Comparison of ENCODE assay signal across 22 mouse cellular contexts in the genomic region with DNA sequence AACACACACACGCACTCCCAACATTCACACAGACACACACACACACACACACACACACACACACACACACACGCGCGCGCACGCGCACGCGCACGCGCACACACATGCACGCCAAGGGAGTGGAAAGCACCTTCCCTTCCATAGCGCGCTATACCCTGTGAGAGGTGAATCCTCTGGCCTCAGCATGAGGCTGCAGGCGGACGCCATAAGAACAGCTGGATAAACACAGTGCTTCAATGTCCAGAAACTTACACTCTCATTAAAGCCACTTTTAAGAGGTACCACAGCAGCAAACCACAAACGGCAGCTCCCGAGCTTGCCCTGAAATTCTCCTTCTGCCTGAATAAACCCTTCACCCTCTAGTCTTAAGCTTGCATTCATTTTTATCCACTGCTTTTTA. TPM values are rescaled to one million over a fixed set of nuclear protein-coding genes. Genes with fewer than 3 reads are reported as not detected.
A peak's percentile ranks its signal among the peaks of the same experiment; 100 is the strongest.
DNase-seq lines count a peak whose midpoint lies in the region; ATAC-seq and TF ChIP-seq lines count a peak whose summit lies in the region.
"Had no signal": no experiment of that assay in that cellular context is flagged by ENCODE, and none has a peak within 500 bp of the region (broad histone marks: within the 10 kb centered on the region; RNA-seq: fewer than 3 reads in every experiment).

No protein-coding gene starts in this region.

- 79% methylated on average over 18 of the region's 18 CpGs for WGBS in intestine, embryonic 15.5 days
- 85% methylated on average over 17 of the region's 18 CpGs for WGBS in intestine, embryonic 16.5 days
- WGBS in embryonic facial prominence, embryonic 13.5 days: 84% methylated on average over 17 of the region's 18 CpGs

- H3K9ac ChIP-seq in intestine, embryonic 15.5 days: no peak overlapping the region
- H3K9ac ChIP-seq in intestine, embryonic 16.5 days (ENCODE audit: low read depth, low read length): no peak overlapping the region
- H3K9ac ChIP-seq in embryonic facial prominence, embryonic 13.5 days: no peak overlapping the region
- H3K9ac ChIP-seq: forebrain, postnatal 0 days; liver, embryonic 13.5 days; lung, embryonic 14.5 days; midbrain, embryonic 13.5 days had no signal

- peaks cover 5% of the 10 kb centered on the region for H3K79me3 ChIP-seq in C2C12 (ENCODE audit: low read depth)

- TF ChIP-seq POLR2A in myocyte (IDR thresholded peaks at IDR 0.05; ENCODE audit: insufficient read length, low read depth): no peak

- H3K9me3 ChIP-seq in intestine, embryonic 15.5 days: no peaks in the 10 kb centered on the region
- no peaks in the 10 kb centered on the region for H3K9me3 ChIP-seq in intestine, embryonic 16.5 days (ENCODE audit: control insufficient read depth, low read length)
- H3K9me3 ChIP-seq in embryonic facial prominence, embryonic 13.5 days: no peaks in the 10 kb centered on the region
- H3K9me3 ChIP-seq: liver, embryonic 13.5 days; midbrain, embryonic 13.5 days had no signal

- H3K4me2 ChIP-seq in intestine, embryonic 15.5 days (replicated peaks): no peak overlapping the region
- no peak overlapping the region for H3K4me2 ChIP-seq in intestine, embryonic 16.5 days (ENCODE audit: low read depth, low read length)
- no peak overlapping the region for H3K4me2 ChIP-seq in embryonic facial prominence, embryonic 13.5 days
- H3K4me2 ChIP-seq in myocyte (ENCODE audit: low read depth): peak overlapping the region; percentile 15
- H3K4me2 ChIP-seq: liver, embryonic 13.5 days; lung, embryonic 14.5 days; midbrain, embryonic 13.5 days had no signal

- DNase-seq in gastrocnemius, postnatal 10 days: no peak
- DNase-seq: adrenal gland, postnatal 14 days; cerebellum, adult 2 months; cerebellum, postnatal 36 days; embryo, embryonic 11 days; forebrain, postnatal 0 days; kidney, adult 2 months; left cerebral cortex, postnatal 4 days; liver, embryonic 13.5 days; lung, embryonic 14.5 days; thymus, postnatal 14 days had no signal

- no peak for ATAC-seq in intestine, embryonic 15.5 days
- no peak for ATAC-seq in intestine, embryonic 16.5 days
- ATAC-seq in embryonic facial prominence, embryonic 13.5 days (ENCODE audit: insufficient number of reproducible peaks, insufficient read depth, low FRiP score, low TSS enrichment, low read depth): no peak
- no peak for ATAC-seq in activated CD4-positive, CD25-positive, alpha-beta regulatory T cell, adult 4 months
- ATAC-seq: forebrain, postnatal 0 days; hindbrain, postnatal 0 days; midbrain, embryonic 13.5 days had no signal

- peaks cover 10% of the 10 kb centered on the region; the same call in 1 of the 2 replicates for H3K4me1 ChIP-seq in intestine, embryonic 15.5 days (replicated peaks)
- peaks cover 4% of the 10 kb centered on the region; the same call in 1 of the 2 replicates for H3K4me1 ChIP-seq in intestine, embryonic 16.5 days (ENCODE audit: control insufficient read depth, insufficient read depth, low read length)
- H3K4me1 ChIP-seq in embryonic facial prominence, embryonic 13.5 days: peaks cover 17% of the 10 kb centered on the region
- H3K4me1 ChIP-seq: megakaryocyte, embryonic 14.5 days; midbrain, embryonic 13.5 days had no signal

- TF ChIP-seq CTCF in C2C12 (IDR thresholded peaks at IDR 0.05; ENCODE audit: control insufficient read depth, insufficient read depth, insufficient read length): no peak

- H3K36me3 ChIP-seq in intestine, embryonic 15.5 days: no peaks in the 10 kb centered on the region
- H3K36me3 ChIP-seq in intestine, embryonic 16.5 days (ENCODE audit: control insufficient read depth, insufficient read depth, low read length): no peaks in the 10 kb centered on the region
- H3K36me3 ChIP-seq in C2C12 (ENCODE audit: control insufficient read depth, insufficient read depth) (peaks cover 10% of the 10 kb centered on the region), myocyte (ENCODE audit: control insufficient read depth, insufficient read depth) (peaks cover 8% of the 10 kb centered on the region)
- peaks cover 16% of the 10 kb centered on the region for H3K36me3 ChIP-seq in embryonic facial prominence, embryonic 13.5 days
- H3K36me3 ChIP-seq: liver, embryonic 13.5 days; midbrain, embryonic 13.5 days had no signal

- no peak overlapping the region for H3ac ChIP-seq in C2C12 (ENCODE audit: control insufficient read depth, insufficient read length, low read depth)
- H3ac ChIP-seq in myocyte (ENCODE audit: control insufficient read depth, insufficient read length): no peak overlapping the region

- H3K4me3 ChIP-seq in intestine, embryonic 15.5 days (replicated peaks): no peak overlapping the region
- no peak overlapping the region for H3K4me3 ChIP-seq in intestine, embryonic 16.5 days (ENCODE audit: low read length)
- H3K4me3 ChIP-seq in C2C12 (ENCODE audit: insufficient read depth, poor library complexity, severe bottlenecking) (no peak overlapping the region), myocyte (no peak overlapping the region)
- no peak overlapping the region for H3K4me3 ChIP-seq in embryonic facial prominence, embryonic 13.5 days
- H3K4me3 ChIP-seq: left cerebral cortex, adult 2 months; liver, embryonic 13.5 days; megakaryocyte, embryonic 14.5 days; midbrain, embryonic 13.5 days had no signal

- H3K79me2 ChIP-seq in C2C12 (ENCODE audit: control insufficient read depth, insufficient read depth) (peaks cover 30% of the 10 kb centered on the region), myocyte (ENCODE audit: control insufficient read depth, insufficient read depth) (no peaks in the 10 kb centered on the region)

- no peaks in the 10 kb centered on the region for H3K27me3 ChIP-seq in intestine, embryonic 15.5 days (replicated peaks)
- H3K27me3 ChIP-seq in intestine, embryonic 16.5 days (replicated peaks; ENCODE audit: control insufficient read depth, insufficient read depth, low read length): no peaks in the 10 kb centered on the region
- H3K27me3 ChIP-seq in C2C12 (ENCODE audit: control insufficient read depth, insufficient read depth, insufficient read length) (no peaks in the 10 kb centered on the region), myocyte (ENCODE audit: control insufficient read depth, insufficient read depth, insufficient read length) (no peaks in the 10 kb centered on the region)
- no peaks in the 10 kb centered on the region for H3K27me3 ChIP-seq in embryonic facial prominence, embryonic 13.5 days
- H3K27me3 ChIP-seq: CH12.LX; liver, embryonic 13.5 days; megakaryocyte, embryonic 14.5 days; midbrain, embryonic 13.5 days had no signal

- 0 out of 2 replicates have a peak overlapping the region, but pooled peaks have one; percentile 45 for H3K27ac ChIP-seq in intestine, embryonic 15.5 days
- H3K27ac ChIP-seq in intestine, embryonic 16.5 days (ENCODE audit: low read length): no peak overlapping the region
- H3K27ac ChIP-seq in embryonic facial prominence, embryonic 13.5 days: peak overlapping the region; percentile 67
- H3K27ac ChIP-seq: hindbrain, postnatal 0 days; left cerebral cortex, adult 2 months; liver, embryonic 13.5 days; midbrain, embryonic 13.5 days had no signal

TF ChIP-seq in C2C12, 6 proteins besides CTCF, POLR2A, EP300 and RAD21:
- TF ChIP-seq USF1 (IDR thresholded peaks at IDR 0.05; ENCODE audit: low read depth) (no peak), MYOD1 (IDR thresholded peaks at IDR 0.05; ENCODE audit: control insufficient read depth, insufficient read length, low read depth) (peak; percentile 94)

TF ChIP-seq in myocyte, 11 proteins besides CTCF, POLR2A, EP300 and RAD21:
- TF ChIP-seq MYOD1 (IDR thresholded peaks at IDR 0.05; ENCODE audit: control insufficient read depth in 1 of 3, insufficient read length in 2 of 3, low read depth in 2 of 3): peak in 2 of 3 experiments; percentile 85 to 87
- TF ChIP-seq CEBPB (IDR thresholded peaks at IDR 0.05; ENCODE audit: insufficient read depth, poor library complexity, severe bottlenecking): no peak
- peak in 1 of 3 experiments; percentile 43 for TF ChIP-seq MYOG (IDR thresholded peaks at IDR 0.05; ENCODE audit: control insufficient read depth in 1 of 3, insufficient read depth in 1 of 3, insufficient read length in 2 of 3, low read depth in 2 of 3)

RNA-seq across cellular contexts. Expression of gene Vangl1, which starts 28.8 kb away (rescaled TPM):
- 15.1 and 17.4 TPM in 2 replicates for polyA plus RNA-seq in intestine, embryonic 15.5 days (2015; fragmentation: Nextera tagmentation; extraction: Ambion mirVana)
- 18.7 and 20.6 TPM in 2 replicates for polyA plus RNA-seq in intestine, embryonic 16.5 days (2015; fragmentation: Nextera tagmentation; extraction: Ambion mirVana)
- polyA plus RNA-seq in C2C12 (2012; fragmentation: generic; extraction: Trizol): 25.4 TPM
- polyA plus RNA-seq in embryonic facial prominence, embryonic 13.5 days (2015; fragmentation: Nextera tagmentation; extraction: Ambion mirVana): 13.9 and 15.4 TPM in 2 replicates
- polyA plus RNA-seq in myocyte (2012; fragmentation: generic; extraction: Trizol): 21.2 TPM
- 10 to 100 TPM; 11.8 to 12.4 TPM for total RNA-seq in gastrocnemius, postnatal 10 days (2021)
- not detected for polyA plus RNA-seq in activated CD4-positive, CD25-positive, alpha-beta regulatory T cell, adult 4 months (2017; shearing (Covaris generic))
- total RNA-seq: CH12.LX had no signal

Comparison
In these comparisons a context has a peak if more than half of its experiments do, and no peak if none do; other contexts are left out.
1. RNA of gene Vangl1, which starts 28.8 kb away (polyA plus RNA-seq): 25.4 TPM in C2C12 (single experiment), 21.2 TPM in myocyte (single experiment), 18.7 to 20.6 TPM in intestine, embryonic 16.5 days, 15.1 to 17.4 TPM in intestine, embryonic 15.5 days and 13.9 to 15.4 TPM in embryonic facial prominence, embryonic 13.5 days; not detected in activated CD4-positive, CD25-positive, alpha-beta regulatory T cell, adult 4 months; every median in the first group is over 10 times any median in the second.